Mouse (Mus musculus): ENCODE measurements around the gene Gm28490. TPM values are rescaled to one million over a fixed set of nuclear protein-coding genes. Genes with fewer than 3 reads are reported as not detected.
"Not testable (repeated sequence)": the region's sequence is repeated elsewhere in the genome, so short reads cannot be mapped to it uniquely, and the experiment has no call there.

Gm28490 gene
- not detected in 2 replicates for polyA plus RNA-seq (2016; fragmentation: Nextera tagmentation; extraction: Ambion mirVana)

DNA sequence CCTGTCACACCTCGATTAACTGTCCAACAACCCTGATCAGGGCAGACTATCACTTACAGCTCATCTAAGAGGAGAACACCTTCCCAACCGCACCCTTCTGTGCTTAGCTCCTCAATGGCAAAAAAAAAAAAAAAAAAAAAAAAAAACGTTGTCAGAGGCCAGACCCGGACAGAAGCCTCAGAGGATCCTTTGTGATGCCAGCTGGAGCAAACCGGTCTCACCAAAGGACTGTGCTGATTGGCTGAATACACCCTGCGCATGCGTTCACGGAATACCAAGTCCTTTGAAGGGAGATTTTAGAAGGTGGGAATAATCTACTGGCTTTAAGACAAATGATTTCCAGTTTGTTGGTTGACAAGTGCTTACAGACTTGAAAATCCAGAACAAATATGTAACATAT lies at the start of gene Gm28490:
TSS of gene Gm28490 (minus strand) at position 101 of the 400 bp plus-strand sequence.
- H3K4me1 ChIP-seq; H3K27me3 ChIP-seq; H3K4me3 ChIP-seq; H3K9me3 ChIP-seq (replicated peaks); ATAC-seq (ENCODE audit: low FRiP score); H3K4me2 ChIP-seq (replicated peaks); H3K27ac ChIP-seq; H3K36me3 ChIP-seq; H3K9ac ChIP-seq: not testable (repeated sequence)
- no CpG with 5 or more reads among the region's 8 CpGs for WGBS

Measured in hindbrain, embryonic 12.5 days (tissue).